Mouse (Mus musculus) frontal cortex, adult 2 months (tissue): ENCODE measurements around the gene 1810037I17Rik. TPM values are rescaled to one million over a fixed set of nuclear protein-coding genes. Genes with fewer than 3 reads are reported as not detected.

Experiments used
- DNase-seq, 2 experiments: peaks; one replicate each; pipeline ENCODE4 v3.0.0; 2022; ENCODE audit warnings: low spot score in 1 of 2; ENCODE audit errors: extremely low spot score in 1 of 2
- polyA plus RNA-seq: library from polyadenylated mRNA; depleted of rRNA; stranded (reverse); fragments of >200 nt; gene quantifications from 2 replicates; pipeline ENCODE4 v1.2.3, GENCODE M21; 2012; rRNA removed

The 1810037I17Rik gene
- 63.1 and 73.6 TPM in 2 replicates for polyA plus RNA-seq

- peak; percentile 90 to 97 for DNase-seq
Observed at GRCm38 (mm10) chr3:122924009-122924914, at the start of gene 1810037I17Rik. TSS of gene 1810037I17Rik (plus strand) at chr3:122924203.

DNA sequence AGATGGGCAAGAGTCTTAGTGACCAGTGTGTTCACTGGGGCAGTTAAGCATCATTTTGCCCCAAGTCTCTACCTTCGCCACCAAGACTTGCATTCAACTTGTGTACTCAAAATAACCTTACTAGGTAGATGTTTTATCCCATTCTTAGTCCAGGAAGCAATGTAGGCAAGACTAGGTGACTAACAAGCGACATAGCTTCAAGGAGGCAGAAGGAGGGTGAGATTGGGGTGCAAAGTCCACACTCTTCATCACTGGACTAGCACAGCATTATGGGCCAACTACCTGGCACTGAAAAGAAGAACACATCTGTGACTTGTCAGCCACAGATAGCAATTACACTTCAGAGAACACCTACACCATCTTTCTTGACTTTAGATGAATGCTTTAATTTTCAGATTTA is 47.1 kb upstream of the 1810037I17Rik start:
- DNase-seq = no peak

DNA sequence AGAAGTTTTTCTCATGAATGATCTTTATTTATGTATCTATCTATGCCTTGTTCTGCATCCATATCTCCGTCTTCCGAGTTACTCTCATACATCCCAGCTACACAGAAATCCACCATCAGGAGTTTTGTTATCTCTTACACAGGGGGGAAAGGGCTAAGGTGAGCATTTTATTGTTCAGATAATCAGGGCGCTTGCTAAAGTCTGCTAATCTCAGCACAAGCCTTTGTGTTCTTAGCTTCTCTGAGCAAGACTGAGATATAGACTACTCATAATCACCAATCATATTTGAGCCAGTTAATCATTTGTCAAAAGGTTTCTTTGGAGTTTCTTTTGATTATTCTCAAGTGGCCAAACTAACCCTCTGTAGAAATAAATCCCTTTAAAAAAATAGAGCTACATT is 46.5 kb upstream of the 1810037I17Rik start:
- no peak for DNase-seq

DNA sequence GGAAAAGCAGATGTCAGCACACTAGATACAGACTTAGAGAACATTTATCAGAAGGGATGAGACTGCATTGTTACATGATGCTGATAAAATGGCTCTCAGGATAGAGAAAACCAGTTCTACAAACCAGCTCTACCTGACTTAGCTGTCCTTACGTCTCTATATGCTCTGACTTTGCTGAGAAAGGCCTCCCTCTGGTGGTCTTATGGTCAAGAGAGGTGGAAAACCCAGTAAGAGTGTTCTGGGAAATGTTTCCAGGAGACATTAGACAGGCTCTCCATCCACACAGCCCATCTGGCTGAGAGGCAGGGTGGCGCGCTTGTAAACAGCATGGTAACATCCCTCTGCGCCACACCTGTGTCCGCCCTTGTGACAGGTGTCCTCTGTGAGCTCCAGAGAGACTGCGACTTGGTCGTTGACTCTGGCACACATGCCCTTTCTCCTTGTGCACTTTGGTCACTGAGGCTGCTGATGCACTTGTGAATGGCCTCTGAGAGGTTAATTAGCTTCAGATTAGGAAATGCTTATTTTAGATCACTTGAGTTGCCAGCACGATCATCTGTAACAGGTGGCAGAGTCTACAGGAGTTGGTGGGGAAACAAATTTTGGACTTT is 45.2 kb upstream of the 1810037I17Rik start:
- no peak for DNase-seq

DNA sequence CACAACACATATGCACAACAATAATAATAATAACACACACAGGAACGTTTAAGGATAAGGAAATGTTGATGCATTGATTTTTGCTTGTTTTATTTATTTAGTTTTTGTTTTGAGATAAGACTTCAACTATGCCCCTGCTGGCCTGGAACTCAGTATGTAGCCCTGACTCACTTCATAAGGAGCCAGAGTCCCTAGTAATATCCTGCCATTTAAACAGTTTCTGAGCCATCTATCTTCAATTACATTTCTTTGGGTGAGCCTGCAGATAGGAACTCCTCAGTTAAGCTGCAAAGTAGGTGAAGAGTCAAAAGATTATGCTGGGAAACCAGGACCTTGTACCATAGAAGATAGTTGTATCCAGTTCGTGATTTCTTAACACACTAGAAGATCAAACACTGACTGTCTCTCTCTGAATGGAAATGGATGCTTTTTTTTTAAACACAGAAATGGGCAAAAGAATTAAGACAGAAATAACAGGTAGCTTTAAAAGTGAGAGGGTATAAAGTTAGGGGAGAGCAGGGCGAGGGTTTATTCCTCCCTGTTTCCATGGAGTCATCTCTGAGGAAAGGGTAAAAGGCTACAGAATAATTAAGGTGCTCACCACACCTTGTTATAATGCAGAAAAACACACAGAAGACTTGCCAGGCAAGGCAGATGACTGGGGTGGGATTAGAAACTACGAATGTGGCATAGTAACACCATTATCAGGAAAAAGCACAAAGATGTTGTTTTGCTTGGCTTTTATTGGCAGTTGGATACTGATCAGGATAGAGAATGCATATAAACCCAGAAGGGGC is 36.3 kb upstream of the 1810037I17Rik start:
- no peak for DNase-seq

DNA sequence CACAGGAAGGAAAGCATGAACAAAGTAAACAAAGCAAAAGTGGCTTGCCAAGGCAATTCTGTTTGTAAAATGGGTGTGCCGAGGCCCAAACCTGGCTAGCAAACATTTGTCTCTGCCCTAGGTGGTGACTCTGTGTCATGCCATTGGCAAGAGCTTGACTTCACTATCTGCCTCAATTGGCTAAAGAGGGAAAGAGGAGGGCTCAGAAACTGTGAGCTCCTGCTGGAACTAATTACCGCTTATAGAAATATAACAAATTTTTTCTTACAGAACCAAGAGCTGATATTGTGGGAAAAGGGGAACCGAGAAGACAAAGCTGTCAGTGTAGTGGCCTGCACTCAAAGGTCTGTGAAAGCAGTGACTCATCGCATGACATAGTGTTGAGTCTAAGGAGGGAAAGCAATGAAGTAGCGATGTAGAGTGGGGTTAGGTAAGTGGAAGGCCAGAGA is 35.6 kb upstream of the 1810037I17Rik start:
- DNase-seq = no peak

DNA sequence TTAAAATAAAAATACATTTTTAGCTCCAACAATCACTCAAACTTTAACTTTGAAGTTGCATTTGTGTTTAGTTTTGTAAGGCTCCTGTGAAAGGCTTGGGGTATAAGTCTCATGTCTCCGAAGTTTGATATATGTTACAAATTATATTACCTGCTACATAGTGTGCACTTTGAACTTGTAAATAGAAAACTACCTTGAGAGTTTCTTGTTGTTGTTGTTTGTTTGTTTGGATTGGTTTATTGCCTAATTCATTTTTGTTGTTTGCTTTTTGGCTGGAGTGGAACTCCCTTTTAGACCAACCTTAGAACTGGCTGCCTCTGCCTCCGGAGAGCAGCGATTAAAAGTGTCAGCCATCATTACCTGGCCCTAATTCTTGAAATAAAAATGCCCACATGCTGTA is 29.2 kb upstream of the 1810037I17Rik start, which contains the start of gene Fabp2:
Fabp2 (plus strand) TSS at position 301 of the 400 bp plus-strand sequence.
- DNase-seq = no peak

DNA sequence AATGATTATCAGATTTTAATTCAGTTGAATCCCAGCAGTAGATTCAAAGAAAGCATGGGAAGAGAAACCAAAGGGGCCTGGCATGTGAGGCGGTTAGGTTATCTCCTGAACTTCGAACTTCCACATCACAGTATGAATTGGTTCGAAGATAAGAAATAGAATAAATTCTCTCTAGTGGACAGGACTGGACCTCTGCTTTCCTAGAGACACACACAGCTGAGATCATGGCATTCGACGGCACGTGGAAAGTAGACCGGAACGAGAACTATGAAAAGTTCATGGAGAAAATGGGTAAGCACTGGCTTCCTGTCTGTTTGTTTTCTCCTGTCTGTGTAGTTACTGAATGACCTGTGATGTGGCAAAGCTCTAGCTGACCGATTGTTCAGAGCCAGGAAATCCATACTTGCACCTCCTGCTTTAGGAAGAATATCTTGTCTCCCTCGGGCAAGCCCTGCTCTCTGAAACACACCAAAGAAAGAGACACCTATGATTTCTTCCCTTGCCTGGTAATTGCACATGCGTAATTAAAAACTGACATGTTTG is 28.7 kb upstream of the 1810037I17Rik start:
- no peak for DNase-seq

DNA sequence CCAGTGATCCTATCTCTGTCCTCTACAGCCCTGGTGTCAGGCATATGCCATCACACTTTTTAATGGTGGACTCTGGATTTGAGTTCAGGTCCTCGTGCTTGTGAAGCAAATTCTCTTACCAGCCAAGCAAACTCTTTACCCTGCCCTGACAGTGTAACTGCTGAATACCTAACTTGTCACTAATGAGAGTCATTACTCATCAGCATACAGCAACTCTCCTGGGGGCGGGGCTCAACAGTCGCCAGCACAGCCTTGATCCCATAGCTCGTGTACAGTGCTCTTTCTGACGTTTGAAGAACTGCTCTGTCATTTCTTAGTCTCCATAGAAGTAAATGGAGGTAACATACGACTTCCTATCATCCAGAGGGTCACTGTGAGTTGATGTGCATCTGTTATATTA is 25.7 kb upstream of the 1810037I17Rik start:
- no peak for DNase-seq

DNA sequence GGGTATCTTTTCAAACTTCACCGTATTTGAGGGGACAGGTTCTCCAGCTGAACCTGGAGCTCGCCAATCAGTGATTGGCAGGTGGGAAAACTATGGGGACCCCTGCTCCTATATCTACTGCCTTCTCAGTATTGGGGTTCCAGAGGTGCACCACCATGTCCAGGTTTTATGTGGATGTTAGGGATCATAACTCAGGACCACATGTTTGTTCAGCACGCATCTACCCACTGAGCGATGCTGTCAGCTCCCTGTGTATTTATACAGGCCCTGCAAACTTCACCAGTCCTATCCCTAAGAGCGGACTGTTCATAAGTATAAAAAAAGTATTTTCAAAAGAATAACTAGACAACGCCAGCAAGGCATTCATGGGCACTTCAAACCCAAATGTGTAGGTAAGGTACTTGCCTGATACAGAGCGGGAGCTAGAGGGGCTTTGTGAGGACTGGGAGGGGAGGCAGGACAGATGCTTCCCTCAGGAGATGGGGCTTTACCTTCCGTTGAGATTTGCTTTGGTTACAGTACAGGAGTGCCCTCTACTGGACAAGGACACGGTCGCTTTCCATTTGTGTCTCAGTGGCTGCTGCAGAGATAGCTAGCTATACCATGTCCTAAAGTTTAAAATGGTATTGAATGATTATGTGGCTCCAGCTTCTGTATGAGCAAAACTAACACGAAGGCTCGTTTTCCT is 20.1 kb upstream of the 1810037I17Rik start:
- DNase-seq = peak in 1 of 2 experiments; percentile 74

GRCm38 (mm10) chr3:122907841-122908240 is 16.2 kb upstream of the 1810037I17Rik start:
- no peak for DNase-seq

- DNase-seq = no peak
Observed at GRCm38 (mm10) chr3:122915493-122915892, 8.5 kb upstream of the 1810037I17Rik start.

- DNase-seq = no peak
Observed at GRCm38 (mm10) chr3:122916191-122916680, 7.8 kb upstream of the 1810037I17Rik start.

DNA sequence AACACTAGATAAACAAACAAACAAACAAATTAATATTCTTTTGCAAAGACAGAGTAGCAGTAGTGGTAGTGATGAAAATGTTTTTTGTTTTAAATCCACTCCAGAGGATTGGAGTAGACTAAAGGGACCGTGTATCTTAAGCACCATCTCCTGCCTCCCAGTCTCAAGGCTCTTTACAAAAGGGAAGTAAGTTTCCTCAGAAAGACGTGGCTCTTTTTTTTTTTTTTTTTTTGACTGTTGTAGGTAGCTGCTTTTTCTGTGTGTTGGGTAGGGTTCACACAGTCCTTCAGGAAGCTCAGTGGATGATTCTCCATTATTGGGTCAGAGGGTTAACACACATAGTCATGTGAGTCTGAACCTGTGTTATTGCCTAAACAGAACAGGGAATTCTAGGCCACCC is 5.3 kb upstream of the 1810037I17Rik start:
- DNase-seq = no peak

DNA sequence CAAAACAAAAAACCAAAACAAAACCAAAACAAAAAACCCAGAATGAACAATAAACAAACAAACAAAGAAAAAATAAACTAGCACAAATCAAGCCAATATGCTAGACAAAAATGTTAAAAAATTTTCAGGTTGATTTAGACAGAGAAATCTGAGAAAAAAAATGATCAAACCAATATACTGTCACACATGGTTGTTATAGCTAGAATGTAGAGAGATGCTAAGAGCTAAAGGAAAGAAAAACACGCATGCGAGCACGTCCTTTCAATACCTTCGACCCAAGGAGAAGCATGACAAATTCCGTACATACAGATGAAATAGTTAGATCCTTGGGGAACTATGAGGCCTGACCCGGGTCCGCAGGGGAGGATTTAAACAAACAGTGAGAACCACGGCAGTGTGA is 4.7 kb upstream of the 1810037I17Rik start, which contains the start of gene Gm10959:
Gm10959 (minus strand) TSS at position 101 of the 400 bp plus-strand sequence.
- no peak for DNase-seq

DNA sequence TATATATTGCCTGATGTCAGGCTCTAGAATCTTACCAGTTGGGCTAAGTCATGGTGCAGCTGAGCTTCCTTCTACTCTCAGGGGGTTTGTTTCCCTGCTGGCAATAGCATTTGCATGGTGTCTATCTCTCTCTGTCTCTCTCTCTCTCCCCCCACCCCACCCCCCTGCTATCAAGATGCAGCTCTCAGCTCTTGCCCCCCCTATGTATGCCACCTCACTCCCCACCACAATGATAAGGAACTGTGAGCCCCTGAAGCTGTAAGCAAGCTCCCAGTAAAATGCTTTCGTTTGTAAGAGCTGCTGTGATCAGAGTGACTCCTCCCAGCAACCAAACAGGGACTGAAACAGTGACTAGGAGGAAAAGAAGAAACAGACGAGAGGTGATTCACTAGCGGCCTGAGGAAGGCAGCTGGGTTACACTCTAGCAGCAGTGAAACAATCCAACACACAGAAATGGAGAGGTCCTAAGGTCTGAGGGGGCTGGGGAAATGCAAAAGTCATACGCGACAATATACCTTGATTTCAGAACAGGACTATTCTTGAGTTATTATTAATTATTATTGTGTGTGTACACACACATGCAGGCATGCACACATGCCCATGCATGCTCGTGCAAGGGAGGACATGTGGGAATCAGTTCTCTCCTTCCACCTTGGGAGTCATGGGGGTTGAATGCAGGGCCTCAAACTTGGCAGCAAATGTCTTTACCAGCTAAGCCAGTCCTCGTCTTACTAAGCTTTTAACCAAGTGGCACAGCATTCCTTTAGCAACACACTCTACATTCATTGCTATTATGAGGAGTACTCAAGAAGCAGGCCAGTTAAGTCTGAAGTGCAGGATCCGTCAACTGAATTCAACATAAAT is 3.2 kb upstream of the 1810037I17Rik start:
- no peak for DNase-seq

- DNase-seq = no peak
Observed at GRCm38 (mm10) chr3:122921676-122922527, 2.1 kb upstream of the 1810037I17Rik start.

DNA sequence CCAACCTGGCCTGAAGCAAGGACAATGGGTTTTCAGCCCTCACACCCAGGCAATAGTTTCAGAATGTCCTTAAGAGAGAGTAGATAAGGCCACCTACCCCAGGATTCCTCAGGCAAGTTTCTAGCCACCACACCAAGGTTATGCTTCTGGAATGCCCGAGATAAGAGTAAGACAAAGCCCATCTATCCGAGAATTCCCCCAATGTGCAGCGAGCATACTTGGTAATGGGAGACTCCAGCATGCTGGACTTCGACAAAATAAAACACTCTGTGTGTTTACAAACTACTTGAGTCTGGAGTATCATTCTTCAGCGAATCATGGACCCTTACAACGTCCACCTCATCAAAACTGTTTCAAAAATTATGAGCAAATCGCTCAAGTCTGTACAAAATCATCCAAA is 856 bp upstream of the 1810037I17Rik start:
- no peak for DNase-seq
